In the genomic region with DNA sequence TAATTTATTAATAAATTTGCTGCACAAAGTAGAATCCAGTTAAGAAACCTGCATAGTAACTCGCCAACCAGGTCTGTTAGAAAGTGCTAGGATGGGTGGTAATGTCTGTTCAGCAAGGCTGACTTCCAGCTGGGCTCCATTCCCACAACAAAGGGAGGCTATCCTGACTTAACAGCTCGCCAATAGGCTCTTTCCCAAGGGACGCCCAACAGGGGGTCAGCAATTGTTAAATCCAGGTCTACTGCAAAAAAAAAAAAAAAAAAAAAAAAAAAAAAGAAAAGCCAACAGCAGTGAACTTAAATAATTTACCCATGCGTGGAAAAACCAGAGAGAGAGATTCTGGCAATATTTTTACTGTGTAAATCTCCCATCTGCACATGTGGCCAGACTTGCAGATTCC, we compare ENCODE assay signal across 15 mouse cellular contexts.
"Had no signal": no experiment of that assay in that cellular context is flagged by ENCODE, and none has a peak within 500 bp of the region (broad histone marks: within the 10 kb centered on the region; RNA-seq: fewer than 3 reads in every experiment).

No protein-coding gene starts in this region.

- ATAC-seq: lung, postnatal 0 days; midbrain, embryonic 15.5 days had no signal

- H3K4me2 ChIP-seq: kidney, embryonic 15.5 days; limb, embryonic 13.5 days; liver, embryonic 15.5 days; midbrain, embryonic 15.5 days; neural tube, embryonic 13.5 days had no signal

- H3K9ac ChIP-seq: kidney, embryonic 15.5 days; limb, embryonic 13.5 days; liver, embryonic 15.5 days; midbrain, embryonic 15.5 days; neural tube, embryonic 13.5 days had no signal

- DNase-seq: kidney, postnatal 25 days; layer of hippocampus, adult 9-11 months; layer of hippocampus, postnatal 36 days; lung, adult 2 months; lung, postnatal 36 days; right cerebral cortex, adult 18-20 months; thymus, postnatal 4 days had no signal

- H3K27me3 ChIP-seq: kidney, embryonic 15.5 days; limb, embryonic 13.5 days; liver, embryonic 15.5 days; midbrain, embryonic 15.5 days; neural tube, embryonic 13.5 days had no signal

- H3K9me3 ChIP-seq: kidney, embryonic 15.5 days; limb, embryonic 13.5 days; liver, embryonic 15.5 days; midbrain, embryonic 10.5 days; midbrain, embryonic 15.5 days; neural tube, embryonic 13.5 days had no signal

- H3K27ac ChIP-seq: kidney, embryonic 15.5 days; limb, embryonic 13.5 days; liver, embryonic 15.5 days; midbrain, embryonic 10.5 days; midbrain, embryonic 15.5 days; neural tube, embryonic 13.5 days; stomach, postnatal 0 days had no signal

- H3K4me3 ChIP-seq: kidney, embryonic 15.5 days; limb, embryonic 13.5 days; liver, embryonic 15.5 days; midbrain, embryonic 10.5 days; midbrain, embryonic 15.5 days; neural tube, embryonic 13.5 days had no signal

- H3K36me3 ChIP-seq: kidney, embryonic 15.5 days; limb, embryonic 13.5 days; liver, embryonic 15.5 days; midbrain, embryonic 10.5 days; midbrain, embryonic 15.5 days; neural tube, embryonic 13.5 days had no signal

- H3K4me1 ChIP-seq: kidney, embryonic 15.5 days; limb, embryonic 13.5 days; liver, embryonic 15.5 days; midbrain, embryonic 10.5 days; midbrain, embryonic 15.5 days; neural tube, embryonic 13.5 days had no signal
